In genomic region chr6:3767485-3767884, GRCm38 (mm10) we compare ENCODE assay signal across 22 mouse cellular contexts. TPM values are rescaled to one million over a fixed set of nuclear protein-coding genes. Genes with fewer than 3 reads are reported as not detected.
DNase-seq lines count a peak whose midpoint lies in the region; ATAC-seq and TF ChIP-seq lines count a peak whose summit lies in the region.
"Had no signal": no experiment of that assay in that cellular context is flagged by ENCODE, and none has a peak within 500 bp of the region (broad histone marks: within the 10 kb centered on the region; RNA-seq: fewer than 3 reads in every experiment).

No protein-coding gene starts in this region.

- no peak overlapping the region for H3K9ac ChIP-seq in kidney, postnatal 0 days (ENCODE audit: low read depth, low read length)
- H3K9ac ChIP-seq in intestine, embryonic 15.5 days = no peak overlapping the region
- H3K9ac ChIP-seq in intestine, embryonic 16.5 days (ENCODE audit: low read depth, low read length) = no peak overlapping the region
- H3K9ac ChIP-seq: embryonic facial prominence, embryonic 12.5 days; forebrain, embryonic 13.5 days; forebrain, embryonic 15.5 days had no signal

- 66% methylated on average over 2 of the region's 2 CpGs for WGBS in kidney, postnatal 0 days
- 52% methylated on average over 2 of the region's 2 CpGs for WGBS in intestine, embryonic 15.5 days
- 53% methylated on average over 2 of the region's 2 CpGs for WGBS in intestine, embryonic 16.5 days

- no peak overlapping the region for H3K4me2 ChIP-seq in kidney, postnatal 0 days (ENCODE audit: low read length)
- no peak overlapping the region for H3K4me2 ChIP-seq in intestine, embryonic 15.5 days (replicated peaks)
- no peak overlapping the region for H3K4me2 ChIP-seq in intestine, embryonic 16.5 days (ENCODE audit: low read depth, low read length)
- H3K4me2 ChIP-seq: embryonic facial prominence, embryonic 12.5 days; forebrain, embryonic 13.5 days; forebrain, embryonic 15.5 days had no signal

- peak; percentile 51 for DNase-seq in kidney, adult 9 months
- no peak for DNase-seq in kidney, postnatal 4 days
- peak; percentile 15 for DNase-seq in kidney, postnatal 0 days (ENCODE audit: low spot score)
- no peak for DNase-seq in kidney, postnatal 14 days
- no peak for DNase-seq in cerebellum, postnatal 10 days
- DNase-seq in heart, adult 11 months = no peak
- DNase-seq: adrenal gland, adult 2 months; adrenal gland, postnatal 10 days; adrenal gland, postnatal 25 days; cerebellum, adult 11 months; cerebellum, adult 18-20 months; cerebellum, adult 8-10 months; cerebellum, adult 9-11 months; cerebellum, postnatal 25 days had no signal

- no peaks in the 10 kb centered on the region for H3K9me3 ChIP-seq in kidney, postnatal 0 days (replicated peaks; ENCODE audit: low read length)
- H3K9me3 ChIP-seq in intestine, embryonic 15.5 days = no peaks in the 10 kb centered on the region
- no peaks in the 10 kb centered on the region for H3K9me3 ChIP-seq in intestine, embryonic 16.5 days (ENCODE audit: control insufficient read depth, low read length)
- H3K9me3 ChIP-seq: embryonic facial prominence, embryonic 10.5 days; embryonic facial prominence, embryonic 12.5 days; forebrain, embryonic 13.5 days; forebrain, embryonic 15.5 days had no signal

- ATAC-seq in kidney, postnatal 0 days (replicated peaks; ENCODE audit: low FRiP score, low read depth) = 0 out of 2 replicates have a peak, but pooled peaks have one; percentile 52
- ATAC-seq in intestine, embryonic 15.5 days = peak; percentile 55; the same call in 1 of the 2 replicates
- ATAC-seq in intestine, embryonic 16.5 days = peak; percentile 75; the same call in 1 of the 2 replicates
- ATAC-seq: forebrain, embryonic 13.5 days; forebrain, embryonic 15.5 days had no signal

- no peak overlapping the region for H3K27ac ChIP-seq in kidney, postnatal 0 days
- H3K27ac ChIP-seq in intestine, embryonic 15.5 days = no peak overlapping the region
- no peak overlapping the region for H3K27ac ChIP-seq in intestine, embryonic 16.5 days (ENCODE audit: low read length)
- H3K27ac ChIP-seq: embryonic facial prominence, embryonic 10.5 days; embryonic facial prominence, embryonic 12.5 days; forebrain, embryonic 13.5 days; forebrain, embryonic 15.5 days had no signal

- no peak overlapping the region for H3K4me3 ChIP-seq in kidney, postnatal 0 days (replicated peaks; ENCODE audit: low read depth, low read length)
- no peak overlapping the region for H3K4me3 ChIP-seq in intestine, embryonic 15.5 days (replicated peaks)
- no peak overlapping the region for H3K4me3 ChIP-seq in intestine, embryonic 16.5 days (ENCODE audit: low read length)
- H3K4me3 ChIP-seq: embryonic facial prominence, embryonic 10.5 days; embryonic facial prominence, embryonic 12.5 days; forebrain, embryonic 13.5 days; forebrain, embryonic 15.5 days had no signal

- no peaks in the 10 kb centered on the region for H3K36me3 ChIP-seq in kidney, postnatal 0 days (ENCODE audit: insufficient read depth, low read length)
- no peaks in the 10 kb centered on the region for H3K36me3 ChIP-seq in intestine, embryonic 15.5 days
- no peaks in the 10 kb centered on the region for H3K36me3 ChIP-seq in intestine, embryonic 16.5 days (ENCODE audit: control insufficient read depth, insufficient read depth, low read length)
- H3K36me3 ChIP-seq: embryonic facial prominence, embryonic 10.5 days; embryonic facial prominence, embryonic 12.5 days; forebrain, embryonic 15.5 days had no signal

- H3K27me3 ChIP-seq in kidney, postnatal 0 days (ENCODE audit: insufficient read depth, low read length) = peaks cover 32% of the 10 kb centered on the region
- peaks cover 30% of the 10 kb centered on the region for H3K27me3 ChIP-seq in intestine, embryonic 15.5 days (replicated peaks)
- H3K27me3 ChIP-seq in intestine, embryonic 16.5 days (replicated peaks; ENCODE audit: control insufficient read depth, insufficient read depth, low read length) = peaks cover 26% of the 10 kb centered on the region

- H3K4me1 ChIP-seq in kidney, postnatal 0 days (replicated peaks; ENCODE audit: insufficient read depth, low read length) = 0 out of 2 replicates have a peak, but pooled peaks cover 5% of the 10 kb centered on the region
- H3K4me1 ChIP-seq in intestine, embryonic 15.5 days (replicated peaks) = no peaks in the 10 kb centered on the region; the same call in 1 of the 2 replicates
- peaks cover 4% of the 10 kb centered on the region; the same call in 1 of the 2 replicates for H3K4me1 ChIP-seq in intestine, embryonic 16.5 days (ENCODE audit: control insufficient read depth, insufficient read depth, low read length)
- H3K4me1 ChIP-seq: embryonic facial prominence, embryonic 12.5 days had no signal

- no peak for TF ChIP-seq CTCF in kidney, postnatal 0 days (IDR thresholded peaks at IDR 0.05; ENCODE audit: low read depth)

RNA-seq across cellular contexts. Expression of gene Calcr, which starts 3.0 kb away (rescaled TPM):
- 0.36 and 0.42 TPM in 2 replicates for polyA plus RNA-seq in kidney, postnatal 0 days (2015; fragmentation: Nextera tagmentation; extraction: Ambion mirVana)
- polyA plus RNA-seq in intestine, embryonic 15.5 days (2015; fragmentation: Nextera tagmentation; extraction: Ambion mirVana) = 0.16 and 0.24 TPM in 2 replicates
- polyA plus RNA-seq in intestine, embryonic 16.5 days (2015; fragmentation: Nextera tagmentation; extraction: Ambion mirVana) = 0.10 and 0.11 TPM in 2 replicates
- polyA plus RNA-seq: adrenal gland, adult 2 months; C2C12; cortical plate, adult 2 months had no signal

Comparison
In these comparisons a context has a peak if more than half of its experiments do, and no peak if none do; other contexts are left out.
1. DNase-seq: peak in kidney, adult 9 months (single experiment) and kidney, postnatal 0 days (single experiment); none in kidney, postnatal 4 days (0 of 2), kidney, postnatal 14 days (single experiment), cerebellum, postnatal 10 days (0 of 2) and heart, adult 11 months (single experiment).
2. Peak in every context shown above with its lines, with median percentiles within 50 percentile points of each other: ATAC-seq.